Mouse (Mus musculus): ENCODE measurements at regions not wholly inside any gene's neighbourhood (a gene's known extent, or its start where the extent isn't known, plus 50 kb on each side); places are given as distances from the start of the nearest gene placed in this dataset.

DNA sequence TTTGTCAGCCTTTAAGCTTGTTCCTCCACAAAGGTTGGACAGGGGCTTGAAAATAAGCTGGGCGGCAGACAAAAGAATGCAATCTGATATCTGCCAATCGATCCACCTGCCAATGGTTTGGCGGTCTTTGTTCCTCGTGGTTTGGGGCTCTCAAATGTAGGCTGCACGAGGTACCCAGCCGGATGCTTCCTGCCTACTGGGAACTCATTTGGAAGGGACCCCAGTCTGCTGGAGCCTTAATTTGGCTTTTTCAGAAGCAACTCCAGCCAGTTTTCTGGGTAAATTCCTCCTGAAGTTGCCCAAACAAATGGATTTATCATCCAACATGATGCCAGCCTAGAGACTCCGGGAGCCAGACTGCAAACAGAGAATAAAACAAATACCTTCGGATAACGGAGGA, 228.1 kb upstream of the Irx3 start:
- TF ChIP-seq CTCF (IDR thresholded peaks at IDR 0.05; ENCODE audit: borderline replicate concordance, extremely low read depth, insufficient read depth, insufficient read length) = no peak
- TF ChIP-seq POLR2A (IDR thresholded peaks at IDR 0.05; ENCODE audit: borderline replicate concordance, extremely low read depth, insufficient read depth, insufficient read length, poor library complexity, severe bottlenecking) = no peak

Measured in brain, embryonic 14.5 days (tissue).